Mouse (Mus musculus): Measurements from ENCODE around the gene Mei1.

- TF ChIP-seq CTCF (IDR thresholded peaks at IDR 0.05; ENCODE audit: low read depth, low read length) (no peak), GATA1 (IDR thresholded peaks at IDR 0.05; ENCODE audit: borderline replicate concordance, low read length) (no peak)
Measured at GRCm38 (mm10) chr15:82022535-82023088, 47.2 kb upstream of the Mei1 start.

All from G1E (cell line).